Mouse (Mus musculus) olfactory bulb, adult 2 months (tissue): Measurements from ENCODE around the gene Mrnip.

Experiments used
- CTCF ChIP-seq: fragments of 200-500 bp; IDR thresholded peaks from 2 replicates; pipeline ENCODE4 v1.5.1; 2012; ENCODE audit warnings: low read depth, mild to moderate bottlenecking, low read length, moderate library complexity; ENCODE audit not compliant: insufficient read depth
- POLR2A ChIP-seq: fragments of 200-500 bp; IDR thresholded peaks from 2 replicates; pipeline ENCODE4 v1.6.1; 2012; ENCODE audit warnings: mild to moderate bottlenecking, low read depth, low read length, moderate library complexity; ENCODE audit not compliant: insufficient read depth

DNA sequence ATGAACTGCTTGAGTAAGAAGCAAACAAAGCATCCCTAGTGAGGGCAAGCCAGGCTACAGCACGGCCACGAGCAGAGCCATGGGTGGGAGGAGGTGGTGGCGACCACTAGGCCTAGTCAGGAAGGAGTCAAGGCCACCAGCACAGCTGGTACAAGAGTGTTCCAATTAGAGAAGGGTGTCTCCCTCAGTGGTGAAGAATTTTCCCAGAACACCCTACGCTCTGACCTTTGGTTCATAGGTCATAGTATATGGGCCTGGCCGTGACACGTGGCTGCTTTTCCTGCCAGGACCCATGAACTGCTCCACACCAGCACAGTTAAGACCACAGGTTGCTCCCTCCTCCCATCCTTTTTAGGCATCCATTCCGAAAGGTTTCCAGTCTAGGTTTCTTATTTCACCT lies 34.7 kb upstream of the Mrnip start:
- no peak for TF ChIP-seq CTCF
- TF ChIP-seq POLR2A = no peak
